Mouse (Mus musculus) heart, postnatal 0 days (tissue): Measurements from ENCODE around the gene Doc2b.

Experiments used
- CTCF ChIP-seq: IDR thresholded peaks from 2 replicates; pipeline ENCODE4 v1.5.1; 2016; ENCODE audit warnings: antibody characterized with exemption, control low read depth, low read depth
- EP300 ChIP-seq: IDR thresholded peaks from 2 replicates; pipeline ENCODE4 v1.6.1; 2016; ENCODE audit warnings: antibody characterized with exemption, low read depth

GRCm38 (mm10) chr11:75839536-75840430, 43.9 kb upstream of the Doc2b start:
- TF ChIP-seq CTCF (no peak), EP300 (no peak)
